Mouse (Mus musculus) neutrophil, adult 5-6 weeks (primary cell): ENCODE measurements at regions not wholly inside any gene's neighbourhood (a gene's known extent, or its start where the extent isn't known, plus 50 kb on each side); places are given as distances from the start of the nearest gene placed in this dataset.

Experiments used
- ATAC-seq: fragments of 151-379, 151-347 bp; 2 replicates; pipeline ENCODE4 v1.8.0; 2017; ENCODE audit warnings: mild to moderate bottlenecking, moderate TSS enrichment; ENCODE audit not compliant: insufficient number of reproducible peaks, poor library complexity, low FRiP score, severe bottlenecking; ENCODE audit errors: extremely low read depth

DNA sequence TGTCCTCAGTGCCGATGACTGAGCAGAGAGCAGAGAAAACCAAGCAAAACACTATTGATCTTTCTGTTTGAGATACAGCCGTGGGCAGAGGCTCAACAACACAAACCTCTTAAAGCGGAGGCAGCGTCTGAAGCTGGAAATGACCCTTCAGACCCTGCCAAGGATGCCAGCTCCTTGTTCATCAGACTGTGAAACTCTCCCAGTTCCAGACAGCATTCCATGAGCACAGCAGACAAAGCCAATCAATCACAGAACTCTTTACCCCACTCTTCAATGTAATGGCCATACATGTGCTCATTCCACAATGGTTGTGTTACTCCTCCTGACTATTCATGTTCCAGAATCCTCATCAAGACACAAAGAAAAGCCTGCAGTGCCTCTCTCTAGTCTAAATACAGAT lies 73.5 kb downstream of the Tmem114 start:
- ATAC-seq: no peak

- ATAC-seq: no peak
Measured at GRCm38 (mm10) chr16:8349148-8349547, 75.8 kb downstream of the Tmem114 start.

DNA sequence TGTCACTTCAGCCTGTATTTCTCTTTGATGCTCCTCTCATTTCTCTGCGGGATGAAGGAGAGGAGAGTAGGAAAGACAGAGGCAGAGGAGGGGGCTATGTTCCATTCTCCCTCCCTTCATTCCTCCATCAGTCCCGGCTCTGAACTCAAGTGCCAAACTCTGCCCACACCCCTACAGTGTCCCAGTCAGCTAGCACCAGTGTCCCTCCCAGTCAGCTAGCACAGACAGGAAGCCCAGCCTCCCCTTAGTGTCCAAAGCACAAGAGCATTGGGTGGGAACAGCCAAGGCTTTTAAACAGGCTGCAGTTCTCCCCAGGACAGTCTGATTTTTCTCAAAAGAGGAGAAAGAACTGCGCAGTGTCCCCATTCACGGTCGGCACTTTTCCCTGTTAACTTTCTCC lies 76.3 kb downstream of the Tmem114 start:
- ATAC-seq: no peak

DNA sequence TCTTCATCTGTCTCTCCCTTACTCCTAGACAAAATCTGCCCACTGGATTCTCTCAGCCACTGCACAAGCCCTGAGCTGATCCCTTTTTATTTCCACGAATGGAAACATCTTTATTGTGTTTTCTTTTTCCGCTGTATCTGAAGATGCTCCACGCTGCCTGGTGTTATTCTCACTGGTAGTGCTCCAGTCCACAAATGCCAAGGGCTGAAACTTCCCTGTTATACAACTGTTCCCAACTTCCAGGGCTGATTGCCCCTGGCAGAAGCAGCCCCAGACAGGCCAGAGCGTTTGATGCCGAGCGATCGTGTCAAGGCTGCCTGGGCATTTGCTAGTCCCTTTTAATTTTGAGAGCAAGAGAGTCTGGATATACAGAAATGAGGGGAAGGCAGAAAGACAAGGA lies 79.7 kb downstream of the Tmem114 start:
- ATAC-seq: no peak

- no peak for ATAC-seq
Measured at GRCm38 (mm10) chr16:8333081-8333710, 91.7 kb downstream of the Tmem114 start.

- no peak for ATAC-seq
Measured at GRCm38 (mm10) chr16:8311996-8312395, 112.9 kb downstream of the Tmem114 start.

GRCm38 (mm10) chr16:8306389-8306788 lies 118.5 kb downstream of the Tmem114 start:
- 0 out of 2 replicates have a peak, but pooled peaks have one; percentile 19 for ATAC-seq
